Mouse (Mus musculus): ENCODE data around the gene Gm47985. TPM values are rescaled to one million over a fixed set of nuclear protein-coding genes. Genes with fewer than 3 reads are reported as not detected.
"Not testable (repeated sequence)": the region's sequence is repeated elsewhere in the genome, so short reads cannot be mapped to it uniquely, and the experiment has no call there.

The Gm47985 gene
- polyA plus RNA-seq, 1 experiment from 2014 or later, result 0.14 TPM

- not testable (repeated sequence) for H3K4me3 ChIP-seq; H3K27me3 ChIP-seq; H3K4me1 ChIP-seq (replicated peaks); H3K27ac ChIP-seq (replicated peaks); H3K4me2 ChIP-seq; H3K36me3 ChIP-seq; H3K9me3 ChIP-seq; ATAC-seq (ENCODE audit: low read depth); H3K9ac ChIP-seq
- WGBS, result 87% methylated on average over 3 of the region's 3 CpGs
Observed at GRCm38 (mm10) chr1:151186186-151186585, 3.8 kb downstream of the Gm47985 start.

GRCm38 (mm10) chr1:151186879-151187424 lies 4.6 kb downstream of the Gm47985 start:
- H3K36me3 ChIP-seq; ATAC-seq (ENCODE audit: low read depth); H3K27ac ChIP-seq (replicated peaks); H3K9ac ChIP-seq; H3K4me2 ChIP-seq; H3K9me3 ChIP-seq; H3K4me3 ChIP-seq; H3K27me3 ChIP-seq; H3K4me1 ChIP-seq (replicated peaks): not testable (repeated sequence)
- 88% methylated on average over 4 of the region's 4 CpGs for WGBS

- WGBS, result 91% methylated on average over 4 of the region's 4 CpGs
- no peak for ATAC-seq (ENCODE audit: low read depth)
- H3K4me1 ChIP-seq (replicated peaks), result no peaks in the 10 kb centered on the region
Observed at GRCm38 (mm10) chr1:151188469-151188868, 6.1 kb downstream of the Gm47985 start.

GRCm38 (mm10) chr1:151192075-151192474 lies 9.7 kb downstream of the Gm47985 start, which contains the start of gene Gm8947:
Gm8947 (plus strand) TSS chr1:151192376.
- H3K4me3 ChIP-seq; H3K9ac ChIP-seq; H3K4me1 ChIP-seq (replicated peaks); H3K9me3 ChIP-seq; H3K27me3 ChIP-seq; H3K27ac ChIP-seq (replicated peaks); ATAC-seq (ENCODE audit: low read depth); H3K36me3 ChIP-seq; H3K4me2 ChIP-seq: not testable (repeated sequence)
- 89% methylated on average over 2 of the region's 7 CpGs for WGBS

More at GRCm38 (mm10) chr1:151188469-151188868, 6.1 kb downstream of the Gm47985 start:
- Histone ChIP-seq H3K9me3 (no peaks in the 10 kb centered on the region), H3K27me3 (no peaks in the 10 kb centered on the region), H3K4me2 (no peak overlapping the region), H3K9ac (no peak overlapping the region), H3K36me3 (no peaks in the 10 kb centered on the region), H3K27ac (replicated peaks) (no peak overlapping the region), H3K4me3 (no peak overlapping the region)

GRCm38 (mm10) chr1:151192739-151193138 lies 10.4 kb downstream of the Gm47985 start:
- not testable (repeated sequence) for H3K4me2 ChIP-seq; H3K27ac ChIP-seq (replicated peaks); H3K27me3 ChIP-seq; H3K4me3 ChIP-seq; H3K9me3 ChIP-seq; H3K4me1 ChIP-seq (replicated peaks); H3K9ac ChIP-seq; H3K36me3 ChIP-seq; ATAC-seq (ENCODE audit: low read depth)
- WGBS, result 94% methylated on average over 15 of the region's 15 CpGs

GRCm38 (mm10) chr1:151195986-151196385 lies 13.6 kb downstream of the Gm47985 start:
- not testable (repeated sequence) for H3K27ac ChIP-seq (replicated peaks); H3K4me1 ChIP-seq (replicated peaks); ATAC-seq (ENCODE audit: low read depth); H3K9me3 ChIP-seq; H3K36me3 ChIP-seq; H3K4me2 ChIP-seq; H3K4me3 ChIP-seq; H3K9ac ChIP-seq; H3K27me3 ChIP-seq
- WGBS, result 74% methylated on average over 4 of the region's 4 CpGs

- H3K4me2 ChIP-seq; H3K9me3 ChIP-seq; H3K9ac ChIP-seq; H3K27me3 ChIP-seq; H3K4me3 ChIP-seq; ATAC-seq (ENCODE audit: low read depth); H3K27ac ChIP-seq (replicated peaks); H3K36me3 ChIP-seq; H3K4me1 ChIP-seq (replicated peaks): not testable (repeated sequence)
- 91% methylated on average over 3 of the region's 3 CpGs for WGBS
Observed at GRCm38 (mm10) chr1:151196690-151197089, 14.4 kb downstream of the Gm47985 start.

GRCm38 (mm10) chr1:151198120-151198519 lies 15.8 kb downstream of the Gm47985 start, which contains the start of gene Gm47995:
Gm47995 (plus strand) TSS chr1:151198448.
- H3K4me2 ChIP-seq; ATAC-seq (ENCODE audit: low read depth); H3K9ac ChIP-seq; H3K36me3 ChIP-seq; H3K4me1 ChIP-seq (replicated peaks); H3K27ac ChIP-seq (replicated peaks); H3K27me3 ChIP-seq; H3K4me3 ChIP-seq; H3K9me3 ChIP-seq: not testable (repeated sequence)
- WGBS, result 88% methylated on average over 3 of the region's 4 CpGs

- H3K9me3 ChIP-seq; H3K27me3 ChIP-seq; H3K4me3 ChIP-seq; H3K4me1 ChIP-seq (replicated peaks); H3K4me2 ChIP-seq; ATAC-seq (ENCODE audit: low read depth); H3K9ac ChIP-seq; H3K36me3 ChIP-seq; H3K27ac ChIP-seq (replicated peaks): not testable (repeated sequence)
Observed at GRCm38 (mm10) chr1:151200620-151201019, 18.3 kb downstream of the Gm47985 start.

GRCm38 (mm10) chr1:151202771-151203170 lies 20.4 kb downstream of the Gm47985 start:
- H3K4me3 ChIP-seq; H3K4me2 ChIP-seq; H3K27me3 ChIP-seq; ATAC-seq (ENCODE audit: low read depth); H3K9me3 ChIP-seq; H3K27ac ChIP-seq (replicated peaks); H3K36me3 ChIP-seq; H3K4me1 ChIP-seq (replicated peaks); H3K9ac ChIP-seq: not testable (repeated sequence)
- 89% methylated on average over 3 of the region's 5 CpGs for WGBS

- H3K4me3 ChIP-seq; H3K36me3 ChIP-seq; H3K27ac ChIP-seq (replicated peaks); H3K4me1 ChIP-seq (replicated peaks); ATAC-seq (ENCODE audit: low read depth); H3K9me3 ChIP-seq; H3K27me3 ChIP-seq; H3K4me2 ChIP-seq; H3K9ac ChIP-seq: not testable (repeated sequence)
- WGBS, result no CpG with 5 or more reads among the region's 6 CpGs
Observed at GRCm38 (mm10) chr1:151203818-151204217, 21.5 kb downstream of the Gm47985 start, which contains the start of gene 3110040M04Rik. 3110040M04Rik (plus strand) TSS chr1:151204121.

- 81% methylated on average over 3 of the region's 5 CpGs for WGBS
- not testable (repeated sequence) for H3K36me3 ChIP-seq; H3K9me3 ChIP-seq; H3K27ac ChIP-seq (replicated peaks); H3K4me1 ChIP-seq (replicated peaks); H3K9ac ChIP-seq; H3K4me3 ChIP-seq; H3K4me2 ChIP-seq; H3K27me3 ChIP-seq; ATAC-seq (ENCODE audit: low read depth)
Observed at GRCm38 (mm10) chr1:151208493-151208892, 26.2 kb downstream of the Gm47985 start.

- ATAC-seq (ENCODE audit: low read depth); H3K4me3 ChIP-seq; H3K27me3 ChIP-seq; H3K4me2 ChIP-seq; H3K36me3 ChIP-seq; H3K9ac ChIP-seq; H3K27ac ChIP-seq (replicated peaks); H3K9me3 ChIP-seq; H3K4me1 ChIP-seq (replicated peaks): not testable (repeated sequence)
Observed at GRCm38 (mm10) chr1:151208944-151209343, 26.6 kb downstream of the Gm47985 start.
